Mouse (Mus musculus): Measurements from ENCODE around the gene Uaca. TPM values are rescaled to one million over a fixed set of nuclear protein-coding genes. Genes with fewer than 3 reads are reported as not detected.

The Uaca gene
- total and polyA plus RNA-seq, 3 experiments, result 0.17 to 0.34 TPM; not detected in 1

DNA sequence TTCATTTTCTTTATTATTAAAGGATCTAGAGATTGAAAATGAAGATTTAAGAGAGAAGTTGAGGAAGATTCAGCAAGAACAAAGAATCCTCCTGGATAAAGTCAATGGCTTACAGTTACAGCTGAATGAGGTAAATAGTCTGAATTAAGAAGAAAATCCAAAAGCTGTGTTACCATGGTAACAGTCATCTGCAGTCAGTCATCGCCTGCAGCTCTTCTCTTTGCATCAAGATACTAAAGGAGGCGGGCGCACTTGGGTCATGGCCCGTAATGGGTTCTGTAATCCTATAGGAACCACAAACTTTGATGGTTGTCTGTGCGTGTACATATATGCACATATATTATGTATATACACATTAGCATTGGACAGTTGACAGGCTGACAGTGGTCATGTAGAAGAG lies 66.7 kb downstream of the Uaca start:
- Histone ChIP-seq H3K36me3 (replicated peaks in 1 of 2; ENCODE audit: control insufficient read depth in 1 of 2, insufficient read depth in 1 of 2, low read length in 1 of 2) (no peaks in the 10 kb centered on the region), H3K4me2 (ENCODE audit: insufficient read depth, low read depth, poor library complexity, severe bottlenecking) (no peak overlapping the region), H3K9ac (ENCODE audit: insufficient read depth, low read depth) (no peak overlapping the region), H3K4me1 (ENCODE audit: control insufficient read depth in 1 of 2, insufficient read depth in 2 of 2) (peaks cover 0 to 10% of the 10 kb centered on the region in 2 experiments; a peak in 2 of 4 replicates), H3K27ac (ENCODE audit: insufficient read depth, low read depth) (no peak overlapping the region), H3K79me2 (replicated peaks; ENCODE audit: control insufficient read depth, extremely low read depth, insufficient read depth, poor library complexity, severe bottlenecking) (no peaks in the 10 kb centered on the region), H3K4me3 (replicated peaks in 1 of 3; ENCODE audit: low read depth in 2 of 3, low read length in 2 of 3, poor library complexity in 1 of 3) (no peak overlapping the region), H3K9me3 (replicated peaks; ENCODE audit: low read length) (no peaks in the 10 kb centered on the region), H3K27me3 (replicated peaks) (peaks cover 3% of the 10 kb centered on the region)
- TF ChIP-seq MAZ (IDR thresholded peaks at IDR 0.05; ENCODE audit: low read depth, low read length) (no peak), USF2 (conservative IDR thresholded peaks at IDR 0.05; ENCODE audit: low read depth, low read length) (no peak), TCF12 (IDR thresholded peaks at IDR 0.05; ENCODE audit: low read depth, low read length) (no peak), UBTF (IDR thresholded peaks at IDR 0.05; ENCODE audit: low read depth, low read length) (no peak), IRF4 (IDR thresholded peaks at IDR 0.05; ENCODE audit: low read depth, low read length) (no peak), ZMIZ1 (IDR thresholded peaks at IDR 0.05; ENCODE audit: low read depth, low read length) (no peak), BHLHE40 (IDR thresholded peaks at IDR 0.05; ENCODE audit: low read depth, low read length) (no peak), ZKSCAN1 (IDR thresholded peaks at IDR 0.05; ENCODE audit: borderline replicate concordance, low read depth, low read length) (no peak), ELF1 (IDR thresholded peaks at IDR 0.05; ENCODE audit: low read depth, low read length) (no peak)
- dilution Hi-C loops (cut with MboI; ENCODE audit: extremely low pct_ligation_motif_present, extremely low pct_unique_long_range_greater_than_20kb, low sequenced_read_pairs), result no loop called here
- DNase-seq (ENCODE audit: extremely low read depth), result no peak
- in situ Hi-C loops (cut with MboI; ENCODE audit: low pct_ligation_motif_present, low pct_unique_long_range_greater_than_20kb, low sequenced_read_pairs), result no loop called here

DNA sequence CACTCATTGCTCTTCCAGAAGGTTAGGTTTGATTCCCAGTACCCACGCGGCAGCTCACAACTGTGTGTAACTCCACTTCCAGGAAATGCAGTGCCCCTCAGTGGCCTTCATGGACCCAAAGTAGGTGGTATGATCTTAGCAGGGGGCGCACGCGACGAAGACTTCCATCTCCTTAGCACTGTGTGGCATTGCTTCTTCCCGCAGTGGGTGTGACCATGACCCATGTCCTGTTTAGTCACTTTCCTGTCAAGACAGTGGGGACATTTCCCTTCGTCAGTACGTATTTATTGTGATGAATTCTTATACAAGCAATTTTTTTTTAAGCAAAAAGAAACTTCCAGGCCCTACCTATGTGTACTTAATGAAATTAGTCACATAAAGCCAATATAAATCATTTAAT lies 70.3 kb downstream of the Uaca start:
- no peak overlapping the region for H3K4me2 ChIP-seq (ENCODE audit: insufficient read depth, low read depth, poor library complexity, severe bottlenecking)
- H3K27me3 ChIP-seq (replicated peaks), result peaks cover 3% of the 10 kb centered on the region
- H3K4me1 ChIP-seq (ENCODE audit: control insufficient read depth in 1 of 2, insufficient read depth in 2 of 2), result peaks cover under 1 to 4% of the 10 kb centered on the region in 2 experiments; a peak in 2 of 4 replicates
- no peak overlapping the region for H3K27ac ChIP-seq (ENCODE audit: insufficient read depth, low read depth)
- DNase-seq (ENCODE audit: extremely low read depth), result no peak
- H3K9me3 ChIP-seq (replicated peaks; ENCODE audit: low read length), result no peaks in the 10 kb centered on the region
- in situ Hi-C loops (cut with MboI; ENCODE audit: low pct_ligation_motif_present, low pct_unique_long_range_greater_than_20kb, low sequenced_read_pairs), result no loop called here
- dilution Hi-C loops (cut with MboI; ENCODE audit: extremely low pct_ligation_motif_present, extremely low pct_unique_long_range_greater_than_20kb, low sequenced_read_pairs), result no loop called here
- H3K4me3 ChIP-seq (replicated peaks in 1 of 3; ENCODE audit: low read depth in 2 of 3, low read length in 2 of 3, poor library complexity in 1 of 3), result no peak overlapping the region
- no peak for TF ChIP-seq SIN3A (IDR thresholded peaks at IDR 0.05; ENCODE audit: low read length)
- no peak for TF ChIP-seq MXI1 (IDR thresholded peaks at IDR 0.05; ENCODE audit: low read depth, low read length)
- no peak for TF ChIP-seq BHLHE40 (IDR thresholded peaks at IDR 0.05; ENCODE audit: low read depth, low read length)
- no peak for TF ChIP-seq USF1 (IDR thresholded peaks at IDR 0.05; ENCODE audit: low read depth, low read length)
- TF ChIP-seq POLR2A (IDR thresholded peaks at IDR 0.05; ENCODE audit: low read depth, low read length), result no peak
- TF ChIP-seq RCOR1 (conservative IDR thresholded peaks at IDR 0.05; ENCODE audit: low read depth, low read length), result no peak
- TF ChIP-seq CHD2 (IDR thresholded peaks at IDR 0.05; ENCODE audit: low read length), result no peak
- no peaks in the 10 kb centered on the region for H3K79me2 ChIP-seq (replicated peaks; ENCODE audit: control insufficient read depth, extremely low read depth, insufficient read depth, poor library complexity, severe bottlenecking)
- no peaks in the 10 kb centered on the region for H3K36me3 ChIP-seq (replicated peaks in 1 of 2; ENCODE audit: control insufficient read depth in 1 of 2, insufficient read depth in 1 of 2, low read length in 1 of 2)
- no peak overlapping the region for H3K9ac ChIP-seq (ENCODE audit: insufficient read depth, low read depth)

DNA sequence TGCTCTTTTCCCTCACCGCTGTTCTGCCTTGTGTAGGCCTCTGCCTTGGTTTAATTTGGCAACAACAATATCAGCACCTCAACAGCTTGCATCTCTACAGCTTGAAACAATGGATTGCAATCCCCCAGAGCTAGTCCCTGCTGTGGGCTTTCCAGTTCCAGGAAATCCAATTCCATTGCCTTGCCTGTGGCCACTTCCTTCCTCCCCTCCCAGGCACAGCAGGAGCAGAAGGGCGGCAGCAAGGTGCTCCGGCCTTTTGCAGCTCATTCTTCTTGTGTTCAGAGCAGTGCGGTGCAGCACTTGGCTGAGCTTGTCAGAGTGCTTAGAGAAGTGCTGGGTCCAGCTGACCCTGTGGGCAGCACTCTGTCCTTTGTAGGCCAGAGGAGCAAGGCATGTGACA lies 71.5 kb downstream of the Uaca start:
- Histone ChIP-seq H3K4me1 (ENCODE audit: control insufficient read depth in 1 of 2, insufficient read depth in 2 of 2) (peaks cover 3 to 8% of the 10 kb centered on the region in 2 experiments; a peak in 3 of 4 replicates), H3K4me2 (ENCODE audit: insufficient read depth, low read depth, poor library complexity, severe bottlenecking) (no peak overlapping the region), H3K4me3 (replicated peaks in 1 of 3; ENCODE audit: low read depth in 2 of 3, low read length in 2 of 3, poor library complexity in 1 of 3) (no peak overlapping the region), H3K9ac (ENCODE audit: insufficient read depth, low read depth) (no peak overlapping the region), H3K9me3 (replicated peaks; ENCODE audit: low read length) (no peaks in the 10 kb centered on the region), H3K27me3 (replicated peaks) (peaks cover 3% of the 10 kb centered on the region), H3K36me3 (replicated peaks in 1 of 2; ENCODE audit: control insufficient read depth in 1 of 2, insufficient read depth in 1 of 2, low read length in 1 of 2) (no peaks in the 10 kb centered on the region), H3K27ac (ENCODE audit: insufficient read depth, low read depth) (no peak overlapping the region), H3K79me2 (replicated peaks; ENCODE audit: control insufficient read depth, extremely low read depth, insufficient read depth, poor library complexity, severe bottlenecking) (no peaks in the 10 kb centered on the region)
- TF ChIP-seq CTCF (conservative IDR thresholded peaks at IDR 0.05 in 1 of 2, IDR thresholded peaks at IDR 0.05 in 1 of 2; ENCODE audit: low read depth in 2 of 2, low read length in 2 of 2), result no peak
- TF ChIP-seq JUN (IDR thresholded peaks at IDR 0.05; ENCODE audit: insufficient read depth, low read depth, low read length), result no peak
- TF ChIP-seq CHD1 (IDR thresholded peaks at IDR 0.05; ENCODE audit: low read depth, low read length), result no peak
- TF ChIP-seq MAZ (IDR thresholded peaks at IDR 0.05; ENCODE audit: low read depth, low read length), result no peak
- no peak for TF ChIP-seq MEF2A (IDR thresholded peaks at IDR 0.05; ENCODE audit: borderline replicate concordance, low read depth, low read length)
- TF ChIP-seq HCFC1 (IDR thresholded peaks at IDR 0.05; ENCODE audit: low read depth, low read length), result no peak
- TF ChIP-seq ELF1 (IDR thresholded peaks at IDR 0.05; ENCODE audit: low read depth, low read length), result no peak
- no peak for TF ChIP-seq ZNF384 (IDR thresholded peaks at IDR 0.05; ENCODE audit: low read depth, low read length)
- no peak for TF ChIP-seq POLR2AphosphoS2 (IDR thresholded peaks at IDR 0.05; ENCODE audit: low read depth, low read length)
- TF ChIP-seq SIN3A (IDR thresholded peaks at IDR 0.05; ENCODE audit: low read length), result no peak
- in situ Hi-C loops (cut with MboI; ENCODE audit: low pct_ligation_motif_present, low pct_unique_long_range_greater_than_20kb, low sequenced_read_pairs) (no loop called here), dilution Hi-C loops (cut with MboI; ENCODE audit: extremely low pct_ligation_motif_present, extremely low pct_unique_long_range_greater_than_20kb, low sequenced_read_pairs) (no loop called here)
- no peak for DNase-seq (ENCODE audit: extremely low read depth)
